Mouse (Mus musculus): Measurements from ENCODE around the gene Tmem201.

- TF ChIP-seq CTCF (IDR thresholded peaks at IDR 0.05; ENCODE audit: extremely low read depth, insufficient read length, insufficient replicate concordance, low read depth, low read length) (no peak), POLR2A (IDR thresholded peaks at IDR 0.05; ENCODE audit: low read depth, low read length) (no peak)
Observed at GRCm38 (mm10) chr4:149665692-149666090, 72.2 kb downstream of the Tmem201 start.

All from small intestine, adult 2 months (tissue).